Mouse (Mus musculus): Measurements from ENCODE around the gene Tmem178b.

Gene Tmem178b

GRCm38 (mm10) chr6:40015711-40016460 is 142.8 kb downstream of the Tmem178b start:
- CTCF ChIA-PET: no interaction called here

DNA sequence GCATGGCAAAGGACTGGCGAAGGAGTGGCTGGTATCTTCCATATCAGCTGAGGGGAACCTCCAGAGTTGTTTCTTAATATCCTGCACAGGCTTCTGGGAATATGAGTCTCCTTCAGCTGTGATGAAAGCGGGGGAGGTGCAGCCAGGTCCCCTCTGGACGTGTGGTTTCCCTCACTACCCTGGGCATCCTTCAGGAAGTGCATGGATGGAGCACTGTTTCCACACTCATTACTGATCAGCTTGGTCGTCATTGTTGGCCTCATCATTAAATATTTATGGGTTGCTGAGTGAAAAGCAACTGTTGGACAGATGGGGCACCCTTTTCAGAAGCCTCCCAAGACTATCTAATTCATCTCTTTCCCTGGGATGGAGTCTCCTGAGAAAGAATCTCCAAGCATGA is 146.3 kb downstream of the Tmem178b start:
- CTCF ChIA-PET: no interaction called here

DNA sequence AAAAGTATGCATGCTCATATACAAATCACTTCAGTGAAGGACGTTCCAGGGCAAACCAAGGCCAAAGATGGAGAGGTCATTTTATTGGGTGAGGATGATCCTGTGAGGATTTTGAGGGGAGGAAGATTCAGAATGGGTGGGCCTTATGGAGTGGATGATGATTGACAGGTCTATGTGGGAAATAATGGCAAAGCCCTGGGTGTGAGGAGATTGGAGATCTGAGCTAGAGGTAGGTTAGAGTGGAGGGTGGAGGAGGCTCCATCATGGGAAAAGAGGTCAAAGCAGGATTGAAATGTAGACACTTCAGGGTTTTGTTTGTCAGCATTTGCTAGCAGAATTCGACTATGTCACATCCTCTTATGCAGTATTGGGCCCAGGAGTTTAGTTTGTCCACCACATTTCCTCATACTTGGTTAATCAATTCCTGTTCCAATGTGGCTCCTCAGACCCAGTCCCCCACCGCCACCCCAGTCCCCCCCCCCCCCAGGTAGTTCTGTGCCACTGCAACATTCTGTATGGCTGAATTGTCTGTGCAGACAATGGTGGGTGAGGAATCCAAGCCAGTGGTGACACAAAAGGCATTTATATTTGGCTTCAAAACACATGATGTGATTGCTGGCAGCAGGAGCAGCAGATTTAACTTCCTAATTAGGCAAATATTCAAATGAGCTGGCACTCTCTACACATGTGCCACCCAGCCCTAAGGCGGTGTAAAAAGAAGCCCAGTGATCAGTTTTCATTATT is 150.7 kb downstream of the Tmem178b start:
- CTCF ChIA-PET: no interaction called here

GRCm38 (mm10) chr6:40024336-40024934 is 151.4 kb downstream of the Tmem178b start:
- CTCF ChIA-PET: no interaction called here

- CTCF ChIA-PET: no interaction called here
Measured at GRCm38 (mm10) chr6:40032901-40033300, 159.8 kb downstream of the Tmem178b start.

DNA sequence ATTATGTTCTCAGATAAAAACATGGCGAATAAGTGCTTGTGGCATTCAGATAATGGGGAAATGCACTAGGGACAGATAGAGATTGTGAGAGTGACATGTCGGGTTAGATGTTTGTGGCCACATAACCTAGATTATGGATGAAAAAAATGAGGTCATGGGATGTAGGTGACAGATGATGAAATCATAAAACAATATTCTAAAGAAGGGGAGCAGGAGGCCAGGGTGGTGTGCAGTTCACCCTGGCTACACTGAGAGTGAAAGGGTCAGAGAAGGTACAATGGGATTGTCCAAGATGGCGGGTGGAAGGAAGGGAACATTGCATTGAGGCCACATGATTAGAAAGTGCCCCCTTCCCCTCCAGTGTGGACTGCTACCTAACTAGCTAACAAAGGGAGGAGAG is 160.9 kb downstream of the Tmem178b start:
- CTCF ChIA-PET: no interaction called here

GRCm38 (mm10) chr6:40048969-40049908 is 176.2 kb downstream of the Tmem178b start:
- CTCF ChIA-PET: no interaction called here

- CTCF ChIA-PET: no interaction called here
Measured at GRCm38 (mm10) chr6:40049909-40050484, 176.9 kb downstream of the Tmem178b start.

DNA sequence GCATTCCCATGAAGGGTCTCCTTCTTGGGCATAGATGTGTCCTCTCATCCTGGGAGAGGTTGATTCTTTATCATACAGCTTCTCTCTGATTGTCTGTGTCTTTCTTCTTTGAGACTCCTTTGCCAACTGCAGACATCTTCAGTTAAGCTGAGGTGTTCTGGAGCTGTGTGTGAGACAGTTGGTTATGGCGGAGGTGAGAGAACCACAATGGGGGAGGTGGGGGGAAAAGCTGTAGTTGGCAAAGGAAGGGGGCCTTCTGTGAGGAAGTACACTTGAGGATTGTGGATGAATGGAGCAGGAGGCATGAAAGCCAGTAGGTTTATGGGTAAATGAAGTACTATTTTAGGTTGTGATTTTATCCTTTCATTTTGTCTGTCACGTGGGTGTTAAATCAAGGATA is 178.6 kb downstream of the Tmem178b start:
- CTCF ChIA-PET: no interaction called here

GRCm38 (mm10) chr6:40052593-40052992 is 179.5 kb downstream of the Tmem178b start:
- CTCF ChIA-PET: no interaction called here

DNA sequence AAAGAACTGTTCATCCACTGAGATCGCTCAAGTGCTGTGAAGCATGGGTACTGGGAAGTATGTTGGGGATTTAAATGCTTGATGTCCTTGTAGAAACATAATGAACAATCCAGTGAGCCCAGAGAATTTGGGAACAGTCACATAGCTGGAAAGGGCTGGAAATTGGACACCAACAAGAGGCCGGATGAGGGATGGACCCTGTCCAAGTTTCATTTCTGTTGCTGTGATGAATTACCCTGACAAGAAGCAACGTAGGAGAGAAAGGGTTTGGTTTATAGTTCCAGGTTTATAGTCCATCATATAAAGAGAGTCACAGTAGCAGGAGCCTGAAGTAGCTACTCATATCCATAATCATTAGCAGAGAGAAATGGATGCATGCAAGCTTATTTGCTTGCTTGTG is 186.4 kb downstream of the Tmem178b start:
- CTCF ChIA-PET: no interaction called here

DNA sequence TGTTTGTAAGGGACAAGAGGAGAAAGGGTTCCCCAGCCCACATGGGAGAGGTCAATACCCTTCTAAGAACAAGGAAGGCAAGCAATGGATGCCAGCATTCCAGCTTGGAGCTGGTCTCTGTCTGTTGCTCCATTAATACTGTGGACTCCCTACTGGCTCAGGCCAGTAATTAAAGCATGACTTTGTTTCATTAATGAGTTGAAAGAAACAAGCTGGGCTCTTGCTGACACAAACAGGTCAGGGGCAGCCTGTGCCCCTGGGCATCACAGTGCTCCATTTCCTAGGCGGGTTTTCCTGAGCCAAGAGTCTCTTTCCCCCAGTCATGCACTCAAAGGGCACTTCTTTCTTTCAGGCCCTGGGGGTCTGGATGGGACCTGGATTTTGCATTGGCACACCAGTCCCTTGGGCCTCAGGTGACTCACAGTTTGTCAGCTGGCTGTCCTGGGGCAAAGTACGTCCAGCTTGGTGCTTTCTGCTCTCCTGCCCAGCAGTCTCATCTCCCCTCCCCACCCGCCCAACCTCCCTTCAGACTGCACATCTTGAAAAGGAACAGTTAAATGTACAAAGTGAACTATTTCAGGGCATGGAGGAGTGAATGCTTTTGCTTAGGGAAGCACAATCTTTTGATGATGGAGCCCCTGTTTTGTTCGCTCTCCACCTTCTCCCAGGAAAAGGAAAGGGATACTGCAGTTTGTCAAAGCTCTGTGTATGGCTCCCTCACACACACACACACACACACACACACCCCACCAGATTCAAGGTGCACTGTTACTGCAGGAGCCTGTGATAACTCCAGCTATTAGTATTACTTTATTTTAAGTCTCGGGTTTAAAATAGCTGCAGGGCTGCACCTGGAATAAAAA is 188.5 kb downstream of the Tmem178b start:
- CTCF ChIA-PET: no interaction called here

DNA sequence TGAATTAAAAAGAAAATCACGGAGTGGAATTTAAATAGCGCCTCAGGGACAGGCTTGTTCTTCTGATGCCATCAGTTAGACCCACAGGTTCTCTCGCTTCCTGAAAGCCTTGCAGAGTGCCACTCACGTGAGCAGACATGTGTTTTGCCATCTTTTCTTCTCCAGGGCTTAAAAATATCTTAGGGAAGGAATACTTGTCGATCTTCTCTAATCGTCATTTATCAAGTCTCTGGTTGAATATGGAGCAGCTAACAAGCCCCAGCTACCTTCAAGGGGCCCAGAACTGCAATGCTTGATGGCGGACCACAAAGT is 189.1 kb downstream of the Tmem178b start:
- CTCF ChIA-PET: no interaction called here

DNA sequence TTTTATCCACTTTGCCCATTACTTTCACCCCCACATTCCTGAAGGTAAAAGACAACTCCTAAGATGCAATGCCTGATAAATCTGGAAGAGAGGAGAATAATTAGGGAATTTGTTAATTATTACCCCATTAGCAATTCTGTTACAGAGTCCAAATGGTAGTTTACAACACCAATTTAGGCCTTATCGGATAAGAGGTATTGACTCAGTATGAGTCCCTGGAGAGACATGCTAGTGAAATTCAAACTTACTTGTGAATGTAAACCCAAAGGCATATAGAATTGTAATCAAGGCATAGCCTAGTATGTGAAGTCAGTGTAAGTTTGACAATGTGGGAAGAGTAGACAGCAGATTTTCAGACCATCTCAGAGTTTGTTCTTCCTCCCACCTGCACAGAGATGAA is 190.4 kb downstream of the Tmem178b start:
- CTCF ChIA-PET: no interaction called here

DNA sequence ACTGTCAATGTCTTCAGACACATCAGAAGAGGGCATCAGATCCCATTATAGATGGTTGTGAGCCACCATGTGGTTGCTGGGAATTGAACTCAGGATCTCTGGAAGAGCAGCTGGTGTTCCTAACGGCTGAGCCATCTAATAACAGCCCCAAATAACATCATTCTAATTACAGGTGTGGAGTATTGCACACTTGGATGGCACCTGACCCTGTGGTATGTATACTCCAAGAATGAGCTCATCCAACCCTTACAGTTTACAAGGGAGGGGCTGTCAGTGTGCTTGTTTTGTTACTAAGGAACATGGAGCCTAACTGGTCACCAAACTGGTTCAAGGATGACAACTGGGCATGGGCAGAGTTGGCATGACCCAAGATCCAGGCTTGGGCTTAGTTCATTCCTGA is 190.8 kb downstream of the Tmem178b start:
- CTCF ChIA-PET: no interaction called here

DNA sequence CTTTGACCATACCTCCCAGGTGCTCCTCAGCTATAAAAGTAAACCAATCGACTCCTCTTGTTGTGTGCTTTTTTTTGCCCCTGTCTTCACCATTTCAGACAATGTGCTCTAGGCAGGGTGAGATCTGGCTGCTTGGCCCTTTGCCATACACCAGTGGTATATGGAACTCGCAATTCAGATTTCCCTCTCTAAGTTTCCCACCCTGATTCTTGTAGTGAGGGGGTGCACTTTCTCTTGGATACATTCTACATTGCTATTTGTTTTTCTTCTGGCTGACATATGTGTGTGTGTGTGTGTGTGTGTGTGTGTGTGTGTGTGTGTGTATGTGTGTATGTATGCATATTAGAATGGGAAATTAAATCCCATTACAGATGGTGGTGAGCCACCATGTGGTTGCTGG is 191.3 kb downstream of the Tmem178b start:
- CTCF ChIA-PET: no interaction called here

DNA sequence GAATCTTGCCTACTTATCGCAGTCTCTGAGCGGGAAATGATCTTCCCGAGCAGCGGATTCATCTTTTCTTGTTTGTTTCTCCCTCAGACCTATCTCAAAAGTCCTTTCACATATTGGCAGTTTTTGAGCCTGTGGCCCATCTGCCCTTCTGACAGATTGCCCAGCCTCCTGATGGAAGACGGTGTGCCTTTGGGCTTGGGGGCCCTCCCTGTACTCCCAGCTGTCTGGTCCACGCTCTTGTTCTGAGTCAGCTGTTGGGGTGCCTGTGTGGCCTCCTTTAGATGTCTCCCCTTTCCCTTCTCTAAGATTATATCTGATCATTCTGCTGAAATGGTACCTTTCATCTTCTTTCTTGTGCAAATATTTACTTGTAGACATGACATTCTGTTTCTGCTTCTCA is 195.4 kb downstream of the Tmem178b start:
- CTCF ChIA-PET: no interaction called here

- CTCF ChIA-PET: no interaction called here
Measured at GRCm38 (mm10) chr6:40071007-40071406, 197.9 kb downstream of the Tmem178b start.

DNA sequence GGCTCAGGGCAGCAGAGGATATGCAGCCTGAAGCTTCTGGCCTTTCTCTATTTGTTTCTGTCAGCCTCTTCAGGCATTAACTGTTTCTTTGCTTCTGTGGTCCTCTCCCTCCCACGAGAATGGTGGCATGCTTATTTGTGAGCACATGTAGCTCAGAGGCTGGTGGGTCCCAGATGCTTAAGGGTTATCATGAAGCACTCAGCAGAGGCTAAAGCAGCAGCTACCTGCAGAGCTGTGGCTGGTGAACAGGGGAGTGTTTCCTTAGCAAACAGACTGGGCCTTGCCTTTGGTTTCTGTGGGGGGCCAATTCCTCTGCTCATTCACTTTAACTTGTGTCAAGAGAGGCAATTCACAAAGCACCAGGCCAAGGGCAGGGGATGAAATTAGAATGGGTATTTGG is 203.0 kb downstream of the Tmem178b start:
- CTCF ChIA-PET: no interaction called here

- CTCF ChIA-PET: no interaction called here
Measured at GRCm38 (mm10) chr6:40076670-40077313, 203.7 kb downstream of the Tmem178b start.

GRCm38 (mm10) chr6:40078353-40078752 is 205.3 kb downstream of the Tmem178b start:
- CTCF ChIA-PET: no interaction called here
